Mouse (Mus musculus) liver, embryonic 18 days (tissue): ENCODE data around the gene Gm10228. TPM values are rescaled to one million over a fixed set of nuclear protein-coding genes. Genes with fewer than 3 reads are reported as not detected.

ENCODE experiments used
- polyA plus RNA-seq: library from polyadenylated mRNA; depleted of rRNA; stranded (reverse); fragments of >200 nt; gene quantifications from 2 replicates; pipeline ENCODE4 v1.2.3, GENCODE M21; 2012; rRNA removed

The Gm10228 gene
- polyA plus RNA-seq: not detected in 2 replicates

DNA sequence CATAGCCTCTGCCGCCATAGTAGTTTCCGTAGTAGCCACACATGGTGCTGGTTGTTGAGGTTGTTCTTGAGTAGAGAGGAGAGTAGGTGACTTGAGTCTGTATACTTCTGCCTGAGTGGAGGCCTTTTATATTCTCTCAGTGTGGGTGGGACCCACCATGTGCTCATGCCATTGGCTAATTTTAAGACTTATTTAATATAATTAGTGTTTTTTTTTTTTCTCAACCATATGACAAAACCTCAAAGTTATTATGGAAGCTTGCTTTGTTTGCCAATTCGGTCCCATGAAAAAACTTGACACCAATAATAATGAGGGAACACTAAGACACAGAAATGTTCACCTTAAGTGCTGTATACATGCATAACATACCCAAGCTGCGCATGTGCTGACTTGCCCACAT is at the start of gene Gm10228:
Gene Gm10228 (minus strand): TSS at position 101 of the 400 bp plus-strand sequence.

DNA sequence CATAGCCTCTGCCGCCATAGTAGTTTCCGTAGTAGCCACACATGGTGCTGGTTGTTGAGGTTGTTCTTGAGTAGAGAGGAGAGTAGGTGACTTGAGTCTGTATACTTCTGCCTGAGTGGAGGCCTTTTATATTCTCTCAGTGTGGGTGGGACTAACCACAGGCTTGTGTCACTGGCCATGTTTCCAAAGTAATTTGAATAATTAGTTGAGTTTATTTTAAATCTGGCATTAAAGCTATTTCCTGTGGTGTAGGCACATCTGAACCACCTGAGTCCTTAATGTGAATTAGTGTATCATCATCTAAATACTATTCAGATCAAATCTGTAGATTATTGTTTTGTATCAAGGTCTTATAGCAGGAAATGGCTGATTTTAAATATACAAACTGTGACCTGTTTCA is 22.6 kb upstream of the Gm10228 start, which contains the start of gene 1110025L11Rik:
Gene 1110025L11Rik (minus strand): TSS at position 101 of the 400 bp plus-strand sequence.

DNA sequence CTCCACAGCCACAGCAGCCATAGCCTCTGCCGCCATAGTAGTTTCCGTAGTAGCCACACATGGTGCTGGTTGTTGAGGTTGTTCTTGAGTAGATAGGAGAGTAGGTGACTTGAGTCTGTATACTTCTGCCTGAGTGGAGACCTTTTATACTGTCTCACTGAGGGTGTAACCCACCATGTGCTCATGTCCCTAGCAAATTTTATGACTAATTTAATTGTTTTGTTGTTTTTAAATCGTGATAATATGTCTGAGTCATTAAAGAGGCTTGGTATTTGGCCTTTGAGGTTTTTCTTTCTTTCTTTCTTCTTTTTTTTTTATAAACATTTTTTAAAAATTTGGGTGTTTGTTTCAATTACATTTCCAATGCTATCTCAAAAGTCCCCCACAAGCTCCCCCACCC is 6.5 kb upstream of the Gm10228 start, which contains the start of gene Krtap6-5:
Gene Krtap6-5 (minus strand): TSS at position 101 of the 400 bp plus-strand sequence.

DNA sequence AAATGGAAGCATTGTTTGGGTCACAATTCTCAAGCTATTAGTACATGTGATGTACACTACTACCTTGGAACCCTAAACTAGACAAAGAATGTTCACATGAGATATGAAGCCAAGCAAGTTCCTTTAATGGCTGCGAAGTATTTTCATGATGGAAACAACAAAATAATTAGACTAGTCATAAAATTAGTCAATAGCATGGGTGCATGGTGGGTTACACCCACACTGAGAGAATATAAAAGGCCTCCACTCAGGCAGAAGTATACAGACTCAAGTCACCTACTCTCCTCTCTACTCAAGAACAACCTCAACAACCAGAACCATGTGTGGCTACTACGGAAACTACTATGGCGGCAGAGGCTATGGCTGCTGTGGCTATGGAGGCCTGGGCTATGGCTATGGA is 9.9 kb downstream of the Gm10228 start, which contains the start of gene Krtap6-1:
Gene Krtap6-1 (plus strand): TSS at position 301 of the 400 bp plus-strand sequence.

DNA sequence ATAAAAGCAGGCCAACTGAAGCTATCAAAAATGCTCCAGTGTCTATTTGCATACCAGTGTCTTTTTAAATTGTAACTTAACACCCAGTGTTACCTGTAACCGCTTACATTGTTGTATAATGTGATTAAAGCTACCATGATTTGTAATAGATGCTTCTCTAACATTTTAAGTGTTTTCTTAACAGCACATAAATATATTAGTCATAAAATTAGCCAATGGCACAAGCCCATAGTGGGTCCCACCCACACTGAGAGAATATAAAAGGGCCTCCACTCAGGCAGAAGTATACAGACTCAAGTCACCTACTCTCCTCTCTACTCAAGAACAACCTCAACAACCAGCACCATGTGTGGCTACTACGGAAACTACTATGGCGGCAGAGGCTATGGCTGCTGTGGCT is 26.3 kb downstream of the Gm10228 start, which contains the start of gene Gm10229:
Gene Gm10229 (plus strand): TSS at position 301 of the 400 bp plus-strand sequence.

DNA sequence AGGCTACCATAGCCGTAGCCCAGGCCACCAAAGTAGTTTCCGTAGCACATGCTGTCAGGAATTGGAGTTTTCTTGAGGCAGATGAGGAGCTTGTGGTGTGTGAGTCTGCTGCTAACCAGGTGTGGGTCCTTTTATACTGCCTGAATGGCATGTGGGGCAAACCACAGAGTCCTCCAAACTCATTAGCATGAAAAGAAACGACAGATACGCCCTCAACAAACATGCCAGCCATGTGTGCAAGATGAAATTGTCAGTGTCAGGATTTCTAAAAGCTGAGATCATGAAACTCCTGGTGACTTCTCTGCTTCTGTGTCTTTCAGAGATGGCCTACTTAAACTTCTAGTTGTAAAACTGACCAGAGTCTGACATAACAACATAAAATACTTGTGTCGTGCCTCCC is 30.6 kb downstream of the Gm10228 start, which contains the start of gene Krtap22-2:
Gene Krtap22-2 (minus strand): TSS at position 101 of the 400 bp plus-strand sequence.

Other genes with a start within 250 kb of the Gm10228 start
- gene Gm20741, start 229.3 kb downstream of the Gm10228 start, polyA plus RNA-seq: not detected in 2 replicates
- not detected in 2 replicates for gene Krtap15, start 221.3 kb downstream of the Gm10228 start, polyA plus RNA-seq
- gene Krtap14, start 215.3 kb downstream of the Gm10228 start, polyA plus RNA-seq: not detected in 2 replicates
- not detected in 2 replicates for gene Krtap19-1, start 172.1 kb downstream of the Gm10228 start, polyA plus RNA-seq
- gene Krtap19-2, start 167.2 kb downstream of the Gm10228 start, polyA plus RNA-seq: not detected in 2 replicates
- not detected in 2 replicates for gene Krtap19-3, start 163.4 kb downstream of the Gm10228 start, polyA plus RNA-seq
- not detected in 2 replicates for gene Krtap19-4, start 156.4 kb downstream of the Gm10228 start, polyA plus RNA-seq
- gene Krtap19-5, start 145.0 kb downstream of the Gm10228 start, polyA plus RNA-seq: not detected in 2 replicates
- gene Krtap19-9b, start 109.2 kb downstream of the Gm10228 start, polyA plus RNA-seq: not detected in 2 replicates
- not detected in 2 replicates for gene Krtap16-3, start 78.6 kb downstream of the Gm10228 start, polyA plus RNA-seq
- gene Krtap22-2, start 30.7 kb downstream of the Gm10228 start, polyA plus RNA-seq: not detected in 2 replicates
- not detected in 2 replicates for gene Gm10229, start 26.2 kb downstream of the Gm10228 start, polyA plus RNA-seq
- gene Krtap6-1, start 9.8 kb downstream of the Gm10228 start, polyA plus RNA-seq: not detected in 2 replicates
- not detected in 2 replicates for gene Krtap6-5, start 6.4 kb upstream of the Gm10228 start, polyA plus RNA-seq
- gene 1110025L11Rik, start 22.5 kb upstream of the Gm10228 start, polyA plus RNA-seq: not detected in 2 replicates
- gene Krtap6-3, start 42.5 kb upstream of the Gm10228 start, polyA plus RNA-seq: not detected in 2 replicates
- gene Gm6358, start 99.4 kb upstream of the Gm10228 start, polyA plus RNA-seq: not detected in 2 replicates
- not detected in 2 replicates for gene Gm10061, start 109.6 kb upstream of the Gm10228 start, polyA plus RNA-seq
- not detected in 2 replicates for gene Gm9789, start 116.5 kb upstream of the Gm10228 start, polyA plus RNA-seq
- gene Gm7735, start 128.0 kb upstream of the Gm10228 start, polyA plus RNA-seq: not detected in 2 replicates
- gene 1110057P08Rik, start 133.3 kb upstream of the Gm10228 start, polyA plus RNA-seq: not detected in 2 replicates
- gene Krtap20-2, start 164.4 kb upstream of the Gm10228 start, polyA plus RNA-seq: not detected in 2 replicates